Mouse (Mus musculus): ENCODE data around the gene Plscr1. TPM values are rescaled to one million over a fixed set of nuclear protein-coding genes. Genes with fewer than 3 reads are reported as not detected.

Gene Plscr1
- total and polyA plus RNA-seq, 2 experiments from 2014 or later, result 6.1 to 6.9 TPM

DNA sequence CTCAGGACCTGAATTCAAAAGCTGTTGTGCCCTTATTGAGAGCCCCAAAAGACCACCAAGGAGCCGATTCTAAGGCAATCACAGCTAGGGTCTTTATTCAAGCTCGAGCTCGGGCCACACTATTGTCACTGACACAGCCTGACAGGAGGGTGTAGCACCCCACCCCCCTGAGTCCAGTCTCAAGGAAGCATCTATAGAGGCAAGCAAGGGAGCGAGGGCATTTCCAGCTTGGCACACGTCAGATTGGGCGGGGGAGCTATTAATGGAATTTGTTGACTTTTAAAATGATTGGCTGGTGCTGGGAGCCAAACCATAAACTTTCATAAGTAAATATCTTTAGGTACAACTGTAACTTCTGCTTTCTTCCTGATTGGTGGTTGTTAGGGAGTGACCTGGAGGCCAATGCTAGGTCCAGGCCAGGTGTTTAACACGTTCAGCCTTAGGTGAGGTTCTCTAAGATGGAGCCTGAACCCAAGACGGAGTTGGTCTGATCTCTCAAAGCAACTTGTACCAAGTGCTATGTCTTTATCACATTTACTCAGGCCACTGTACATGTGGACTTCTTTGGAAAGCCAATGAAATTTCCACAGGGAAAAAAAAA, 56.2 kb downstream of the Plscr1 start:
- H3K4me1 ChIP-seq (ENCODE audit: insufficient read depth), result no peaks in the 10 kb centered on the region
- no peaks in the 10 kb centered on the region for H3K9me3 ChIP-seq (ENCODE audit: low read length)
- no peak overlapping the region for H3K4me3 ChIP-seq (ENCODE audit: low read depth, low read length)
- no peaks in the 10 kb centered on the region for H3K36me3 ChIP-seq (ENCODE audit: insufficient read depth)
- WGBS, result 53% methylated on average over 8 of the region's 8 CpGs
- no peak for TF ChIP-seq CTCF (IDR thresholded peaks at IDR 0.05; ENCODE audit: low read depth)
- H3K27me3 ChIP-seq (ENCODE audit: insufficient read depth, low read length), result no peaks in the 10 kb centered on the region
- H3K27ac ChIP-seq (ENCODE audit: low read depth, low read length), result no peak overlapping the region
- DNase-seq (no peak), ATAC-seq (no peak)
- H3K4me2 ChIP-seq (ENCODE audit: low read depth), result no peak overlapping the region
- no peak overlapping the region for H3K9ac ChIP-seq

DNA sequence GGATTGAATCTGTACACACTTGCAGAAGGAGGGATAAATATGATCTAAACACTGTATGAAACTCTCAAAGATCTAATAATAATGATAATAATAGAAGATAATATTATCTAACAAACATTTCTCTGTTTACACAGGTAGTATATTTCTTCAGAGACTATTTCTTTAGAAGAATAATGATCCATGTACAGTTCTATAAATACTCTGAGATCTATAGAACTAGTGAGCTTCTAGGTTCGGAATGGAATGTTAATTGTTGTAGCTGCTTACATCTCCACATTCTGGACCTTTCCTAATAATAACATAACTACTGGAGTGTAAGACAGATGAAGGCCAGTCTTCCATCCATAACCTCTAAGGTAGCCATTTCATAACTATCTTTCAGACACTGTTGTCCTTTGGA, 59.5 kb downstream of the Plscr1 start, which contains the start of gene 1700057G04Rik:
TSS of gene 1700057G04Rik (plus strand) at position 301 of the 400 bp plus-strand sequence.
- no peak within 1 kb of the TSS for H3K9ac ChIP-seq
- ATAC-seq, result no peak
- H3K36me3 ChIP-seq (ENCODE audit: insufficient read depth), result no peaks in the 10 kb centered on the region
- 90% methylated on average over 1 of the region's 1 CpGs for WGBS
- no peak within 1 kb of the TSS for H3K27ac ChIP-seq (ENCODE audit: low read depth, low read length)
- H3K4me1 ChIP-seq (ENCODE audit: insufficient read depth), result no peaks in the 10 kb centered on the region
- TF ChIP-seq CTCF (IDR thresholded peaks at IDR 0.05; ENCODE audit: low read depth), result no peak
- no peak within 1 kb of the TSS for H3K4me3 ChIP-seq (ENCODE audit: low read depth, low read length)
- H3K4me2 ChIP-seq (ENCODE audit: low read depth), result no peak within 1 kb of the TSS
- no peak for DNase-seq
- H3K27me3 ChIP-seq (ENCODE audit: insufficient read depth, low read length), result no peaks in the 10 kb centered on the region
- H3K9me3 ChIP-seq (ENCODE audit: low read length), result no peaks in the 10 kb centered on the region

DNA sequence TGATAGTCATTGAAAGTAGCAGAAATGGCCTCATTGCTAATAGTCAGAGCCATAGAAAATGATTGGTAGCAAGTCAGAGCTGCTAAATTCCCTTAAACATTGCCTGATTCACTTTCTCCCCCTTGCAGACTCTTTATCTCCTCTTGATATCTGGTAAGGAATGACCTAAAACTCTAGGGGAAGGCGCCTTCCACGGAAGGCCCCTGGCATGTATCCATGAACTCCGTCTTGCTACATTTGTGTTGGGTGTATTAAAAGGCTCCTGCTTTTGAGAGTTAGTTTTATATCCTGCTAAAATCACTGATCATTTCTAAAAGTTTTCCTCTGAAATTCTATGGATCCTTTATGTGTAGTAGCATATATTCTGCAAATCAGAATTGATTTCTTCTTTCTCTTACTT, 67.2 kb downstream of the Plscr1 start:
- Histone ChIP-seq H3K9me3 (ENCODE audit: low read length) (no peaks in the 10 kb centered on the region), H3K4me2 (ENCODE audit: low read depth) (no peak overlapping the region), H3K9ac (no peak overlapping the region), H3K27ac (ENCODE audit: low read depth, low read length) (no peak overlapping the region), H3K27me3 (ENCODE audit: insufficient read depth, low read length) (no peaks in the 10 kb centered on the region), H3K36me3 (ENCODE audit: insufficient read depth) (no peaks in the 10 kb centered on the region), H3K4me1 (ENCODE audit: insufficient read depth) (no peaks in the 10 kb centered on the region), H3K4me3 (ENCODE audit: low read depth, low read length) (no peak overlapping the region)
- ATAC-seq (no peak), DNase-seq (no peak)
- no peak for TF ChIP-seq CTCF (IDR thresholded peaks at IDR 0.05; ENCODE audit: low read depth)
- 91% methylated on average over 3 of the region's 3 CpGs for WGBS

Small RNA genes within 50 kb of the gene (microRNA-seq; reads per million reads assigned to microRNA genes)
- 0 reads per million in 2 experiments for gene Mir6386

Other genes with a start within 250 kb of the Plscr1 start
- 0.24 TPM in 1 of 2 replicates, not detected in the other for gene Plscr5, start 56.8 kb upstream of the Plscr1 start, total RNA-seq (2014; rRNA removed)
- 0.20 and 0.68 TPM in 2 replicates for gene Plscr5, start 56.8 kb upstream of the Plscr1 start, polyA plus RNA-seq (2015; fragmentation: Nextera tagmentation; extraction: Ambion mirVana)
- 1.7 and 2.7 TPM in 2 replicates for gene Plscr2, start 25.9 kb downstream of the Plscr1 start, total RNA-seq (2014; rRNA removed)
- gene Plscr2, start 25.9 kb downstream of the Plscr1 start, polyA plus RNA-seq (2015; fragmentation: Nextera tagmentation; extraction: Ambion mirVana), result 2.0 and 2.1 TPM in 2 replicates
- not detected in 2 replicates for gene 1700057G04Rik, start 59.6 kb downstream of the Plscr1 start, total RNA-seq (2014; rRNA removed)
- gene 1700057G04Rik, start 59.6 kb downstream of the Plscr1 start, polyA plus RNA-seq (2015; fragmentation: Nextera tagmentation; extraction: Ambion mirVana), result not detected in 2 replicates
- gene Plscr4, start 207.6 kb downstream of the Plscr1 start, total RNA-seq (2014; rRNA removed), result 1.0 and 1.7 TPM in 2 replicates
- gene Plscr4, start 207.6 kb downstream of the Plscr1 start, polyA plus RNA-seq (2015; fragmentation: Nextera tagmentation; extraction: Ambion mirVana), result 2.1 and 3.0 TPM in 2 replicates

All from forebrain, postnatal 0 days (tissue).